Mouse (Mus musculus): ENCODE measurements at regions not wholly inside any gene's neighbourhood (a gene's known extent, or its start where the extent isn't known, plus 50 kb on each side); places are given as distances from the start of the nearest gene placed in this dataset.

- TF ChIP-seq POLR2A (IDR thresholded peaks at IDR 0.05; ENCODE audit: low read depth, low read length) (no peak), CTCF (IDR thresholded peaks at IDR 0.05; ENCODE audit: extremely low read depth, insufficient read length, insufficient replicate concordance, low read depth, low read length) (no peak)
Observed at GRCm38 (mm10) chr1:105123936-105124335, 232.6 kb downstream of the Rnf152 start.
